Mouse (Mus musculus) gastrocnemius, postnatal 25 days (tissue): ENCODE measurements around the gene Tulp2. TPM values are rescaled to one million over a fixed set of nuclear protein-coding genes. Genes with fewer than 3 reads are reported as not detected.
"Not testable (repeated sequence)": the region's sequence is repeated elsewhere in the genome, so short reads cannot be mapped to it uniquely, and the experiment has no call there.

ENCODE experiments used
- DNase-seq: peaks from one replicate; pipeline ENCODE4 v3.0.0; 2022
- total RNA-seq, 2 experiments: library from RNA; stranded (reverse); gene quantifications; 1 replicate in 1 of 2; 2 replicates in 1 of 2; pipeline ENCODE4 v1.2.3; 2021

Tulp2 gene
- total RNA-seq, 2 experiments from 2014 or later: not detected

GRCm38 (mm10) chr7:45521728-45522184 lies 40.1 kb downstream of the Tulp2 start:
- peak; percentile 84 for DNase-seq

GRCm38 (mm10) chr7:45522194-45522752 lies 40.6 kb downstream of the Tulp2 start:
- DNase-seq: no peak

GRCm38 (mm10) chr7:45522957-45523676 lies 41.4 kb downstream of the Tulp2 start:
- no peak for DNase-seq

- no peak for DNase-seq
Observed at GRCm38 (mm10) chr7:45523678-45524170, 42.0 kb downstream of the Tulp2 start.

- no peak for DNase-seq
Observed at GRCm38 (mm10) chr7:45524841-45525621, 43.4 kb downstream of the Tulp2 start.

GRCm38 (mm10) chr7:45525809-45526473 lies 44.3 kb downstream of the Tulp2 start, which contains the start of the genes Ppp1r15a and Plekha4:
Gene Ppp1r15a (minus strand): TSS chr7:45526268.
Gene Plekha4 (plus strand): TSS chr7:45526330.
- peak; percentile 92 for DNase-seq

- DNase-seq: no peak
Observed at GRCm38 (mm10) chr7:45526474-45527120, 44.9 kb downstream of the Tulp2 start.

GRCm38 (mm10) chr7:45527169-45527568 lies 45.5 kb downstream of the Tulp2 start:
- not testable (repeated sequence) for DNase-seq

- DNase-seq: peak; percentile 42
Observed at GRCm38 (mm10) chr7:45529461-45529860, 47.8 kb downstream of the Tulp2 start.

GRCm38 (mm10) chr7:45530643-45531042 lies 49.0 kb downstream of the Tulp2 start:
- DNase-seq: no peak

- no peak for DNase-seq
Observed at GRCm38 (mm10) chr7:45535676-45536075, 54.0 kb downstream of the Tulp2 start.

- no peak for DNase-seq
Observed at GRCm38 (mm10) chr7:45537602-45538001, 55.9 kb downstream of the Tulp2 start.

GRCm38 (mm10) chr7:45538163-45539041 lies 56.7 kb downstream of the Tulp2 start:
- DNase-seq: no peak

GRCm38 (mm10) chr7:45539095-45539494 lies 57.4 kb downstream of the Tulp2 start:
- no peak for DNase-seq

GRCm38 (mm10) chr7:45540213-45540612 lies 58.5 kb downstream of the Tulp2 start:
- no peak for DNase-seq

- no peak for DNase-seq
Observed at GRCm38 (mm10) chr7:45544525-45544924, 62.8 kb downstream of the Tulp2 start.

GRCm38 (mm10) chr7:45549641-45550436 lies 68.2 kb downstream of the Tulp2 start:
- no peak for DNase-seq

- no peak for DNase-seq
Observed at GRCm38 (mm10) chr7:45550821-45551511, 69.3 kb downstream of the Tulp2 start.

- no peak for DNase-seq
Observed at GRCm38 (mm10) chr7:45551512-45551883, 69.8 kb downstream of the Tulp2 start.
